Mouse (Mus musculus): ENCODE results near the gene Gm6657. TPM values are rescaled to one million over a fixed set of nuclear protein-coding genes. Genes with fewer than 3 reads are reported as not detected.

The Gm6657 gene
- polyA plus RNA-seq, 1 experiment = not detected

- Histone ChIP-seq H3K27me3 (ENCODE audit: control insufficient read depth, insufficient read depth, low read length, poor library complexity, severe bottlenecking) (no peaks in the 10 kb centered on the region), H3K9ac (ENCODE audit: low read depth, poor library complexity, severe bottlenecking) (no peak overlapping the region), H3K27ac (ENCODE audit: insufficient read depth, low read length) (no peak overlapping the region), H3K9me3 (replicated peaks; ENCODE audit: control insufficient read depth, insufficient read depth, low read length, poor library complexity, severe bottlenecking) (peaks cover 3% of the 10 kb centered on the region; the same call in 1 of the 2 replicates), H3K4me3 (ENCODE audit: low read depth, low read length) (no peak overlapping the region), H3K4me1 (ENCODE audit: control insufficient read depth, insufficient read depth, low read length) (no peaks in the 10 kb centered on the region), H3K36me3 (ENCODE audit: control insufficient read depth, insufficient read depth, low read length, poor library complexity, severe bottlenecking) (no peaks in the 10 kb centered on the region)
- TF ChIP-seq CTCF (IDR thresholded peaks at IDR 0.05; ENCODE audit: low read depth, low read length) (no peak), EP300 (IDR thresholded peaks at IDR 0.05; ENCODE audit: insufficient read depth, low read depth, low read length) (no peak), POLR2A (IDR thresholded peaks at IDR 0.05; ENCODE audit: insufficient read depth, low read length) (no peak)
These were observed 1.3 kb downstream of the Gm6657 start for GRCm38 (mm10) chr12:78195368-78195767.

GRCm38 (mm10) chr12:78203646-78204045 is 9.6 kb downstream of the Gm6657 start:
- TF ChIP-seq POLR2A (IDR thresholded peaks at IDR 0.05; ENCODE audit: insufficient read depth, low read length) = no peak
- Histone ChIP-seq H3K27ac (ENCODE audit: insufficient read depth, low read length) (no peak overlapping the region), H3K9ac (ENCODE audit: low read depth, poor library complexity, severe bottlenecking) (no peak overlapping the region), H3K9me3 (replicated peaks; ENCODE audit: control insufficient read depth, insufficient read depth, low read length, poor library complexity, severe bottlenecking) (no peaks in the 10 kb centered on the region), H3K27me3 (ENCODE audit: control insufficient read depth, insufficient read depth, low read length, poor library complexity, severe bottlenecking) (no peaks in the 10 kb centered on the region; the same call in 1 of the 2 replicates), H3K4me3 (ENCODE audit: low read depth, low read length) (no peak overlapping the region), H3K36me3 (ENCODE audit: control insufficient read depth, insufficient read depth, low read length, poor library complexity, severe bottlenecking) (no peaks in the 10 kb centered on the region), H3K4me1 (ENCODE audit: control insufficient read depth, insufficient read depth, low read length) (no peaks in the 10 kb centered on the region)

GRCm38 (mm10) chr12:78205915-78206570 is 12.0 kb downstream of the Gm6657 start:
- Histone ChIP-seq H3K4me3 (ENCODE audit: low read depth, low read length) (no peak overlapping the region), H3K9me3 (replicated peaks; ENCODE audit: control insufficient read depth, insufficient read depth, low read length, poor library complexity, severe bottlenecking) (no peaks in the 10 kb centered on the region), H3K36me3 (ENCODE audit: control insufficient read depth, insufficient read depth, low read length, poor library complexity, severe bottlenecking) (no peaks in the 10 kb centered on the region), H3K27me3 (ENCODE audit: control insufficient read depth, insufficient read depth, low read length, poor library complexity, severe bottlenecking) (no peaks in the 10 kb centered on the region; the same call in 1 of the 2 replicates), H3K4me1 (ENCODE audit: control insufficient read depth, insufficient read depth, low read length) (no peaks in the 10 kb centered on the region), H3K27ac (ENCODE audit: insufficient read depth, low read length) (no peak overlapping the region), H3K9ac (ENCODE audit: low read depth, poor library complexity, severe bottlenecking) (no peak overlapping the region)
- TF ChIP-seq POLR2A (IDR thresholded peaks at IDR 0.05; ENCODE audit: insufficient read depth, low read length) = no peak
- no peak for TF ChIP-seq EP300 (IDR thresholded peaks at IDR 0.05; ENCODE audit: insufficient read depth, low read depth, low read length)
- no peak for TF ChIP-seq CTCF (IDR thresholded peaks at IDR 0.05; ENCODE audit: low read depth, low read length)

GRCm38 (mm10) chr12:78206571-78206960 is 12.5 kb downstream of the Gm6657 start:
- Histone ChIP-seq H3K27me3 (ENCODE audit: control insufficient read depth, insufficient read depth, low read length, poor library complexity, severe bottlenecking) (no peaks in the 10 kb centered on the region; the same call in 1 of the 2 replicates), H3K36me3 (ENCODE audit: control insufficient read depth, insufficient read depth, low read length, poor library complexity, severe bottlenecking) (no peaks in the 10 kb centered on the region), H3K4me1 (ENCODE audit: control insufficient read depth, insufficient read depth, low read length) (no peaks in the 10 kb centered on the region), H3K4me3 (ENCODE audit: low read depth, low read length) (no peak overlapping the region), H3K9me3 (replicated peaks; ENCODE audit: control insufficient read depth, insufficient read depth, low read length, poor library complexity, severe bottlenecking) (no peaks in the 10 kb centered on the region), H3K9ac (ENCODE audit: low read depth, poor library complexity, severe bottlenecking) (no peak overlapping the region), H3K27ac (ENCODE audit: insufficient read depth, low read length) (no peak overlapping the region)
- no peak for TF ChIP-seq EP300 (IDR thresholded peaks at IDR 0.05; ENCODE audit: insufficient read depth, low read depth, low read length)
- TF ChIP-seq POLR2A (IDR thresholded peaks at IDR 0.05; ENCODE audit: insufficient read depth, low read length) = no peak
- no peak for TF ChIP-seq CTCF (IDR thresholded peaks at IDR 0.05; ENCODE audit: low read depth, low read length)

- Histone ChIP-seq H3K27me3 (ENCODE audit: control insufficient read depth, insufficient read depth, low read length, poor library complexity, severe bottlenecking) (no peaks in the 10 kb centered on the region; the same call in 1 of the 2 replicates), H3K9ac (ENCODE audit: low read depth, poor library complexity, severe bottlenecking) (no peak overlapping the region), H3K9me3 (replicated peaks; ENCODE audit: control insufficient read depth, insufficient read depth, low read length, poor library complexity, severe bottlenecking) (no peaks in the 10 kb centered on the region), H3K36me3 (ENCODE audit: control insufficient read depth, insufficient read depth, low read length, poor library complexity, severe bottlenecking) (no peaks in the 10 kb centered on the region), H3K4me1 (ENCODE audit: control insufficient read depth, insufficient read depth, low read length) (no peaks in the 10 kb centered on the region), H3K4me3 (ENCODE audit: low read depth, low read length) (no peak overlapping the region), H3K27ac (ENCODE audit: insufficient read depth, low read length) (no peak overlapping the region)
- no peak for TF ChIP-seq POLR2A (IDR thresholded peaks at IDR 0.05; ENCODE audit: insufficient read depth, low read length)
- no peak for TF ChIP-seq CTCF (IDR thresholded peaks at IDR 0.05; ENCODE audit: low read depth, low read length)
- TF ChIP-seq EP300 (IDR thresholded peaks at IDR 0.05; ENCODE audit: insufficient read depth, low read depth, low read length) = no peak
These were observed 15.8 kb downstream of the Gm6657 start for GRCm38 (mm10) chr12:78209856-78210255.

- TF ChIP-seq CTCF (IDR thresholded peaks at IDR 0.05; ENCODE audit: low read depth, low read length) = no peak
- TF ChIP-seq POLR2A (IDR thresholded peaks at IDR 0.05; ENCODE audit: insufficient read depth, low read length) = no peak
- TF ChIP-seq EP300 (IDR thresholded peaks at IDR 0.05; ENCODE audit: insufficient read depth, low read depth, low read length) = no peak
- H3K27me3 ChIP-seq (ENCODE audit: control insufficient read depth, insufficient read depth, low read length, poor library complexity, severe bottlenecking) = no peaks in the 10 kb centered on the region
- no peaks in the 10 kb centered on the region for H3K9me3 ChIP-seq (replicated peaks; ENCODE audit: control insufficient read depth, insufficient read depth, low read length, poor library complexity, severe bottlenecking)
- no peaks in the 10 kb centered on the region for H3K4me1 ChIP-seq (ENCODE audit: control insufficient read depth, insufficient read depth, low read length)
- H3K36me3 ChIP-seq (ENCODE audit: control insufficient read depth, insufficient read depth, low read length, poor library complexity, severe bottlenecking) = no peaks in the 10 kb centered on the region
- no peak overlapping the region for H3K9ac ChIP-seq (ENCODE audit: low read depth, poor library complexity, severe bottlenecking)
- H3K27ac ChIP-seq (ENCODE audit: insufficient read depth, low read length) = no peak overlapping the region
- no peak overlapping the region for H3K4me3 ChIP-seq (ENCODE audit: low read depth, low read length)
These were observed 21.4 kb downstream of the Gm6657 start for GRCm38 (mm10) chr12:78215490-78215889.
